Mouse (Mus musculus) cerebellum, adult 18-20 months (tissue): ENCODE results near the gene Bsn.

ENCODE experiments used
- DNase-seq, 2 experiments: peaks; one replicate each; pipeline ENCODE4 v3.0.0; 2021

The Bsn gene

GRCm38 (mm10) chr9:108052885-108053664 lies 137.1 kb downstream of the Bsn start, which contains the start of gene Amigo3:
TSS of gene Amigo3 (plus strand) at chr9:108053159.
- DNase-seq: peak; percentile 94 to 95

DNA sequence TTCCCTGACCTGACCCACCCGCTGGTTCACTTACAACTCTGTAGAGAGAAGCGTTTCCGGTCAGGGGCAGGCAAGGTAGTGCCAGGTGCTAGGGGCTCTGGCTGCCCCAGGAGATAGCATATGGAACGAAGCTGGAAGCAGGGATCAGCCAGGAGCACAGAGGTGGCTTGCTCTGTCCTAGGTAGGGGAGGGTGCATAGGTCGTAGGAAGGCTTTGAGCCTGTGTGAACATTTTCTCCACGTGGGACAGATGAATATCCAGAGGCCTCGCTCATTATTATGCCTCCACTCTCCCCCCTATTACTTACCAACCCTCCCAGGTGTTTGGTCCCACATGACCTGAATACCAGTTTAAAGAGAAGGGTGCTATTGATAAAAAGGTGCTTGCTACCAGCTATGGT lies 137.8 kb downstream of the Bsn start:
- peak in 1 of 2 experiments; percentile 9 for DNase-seq

- DNase-seq: peak in 1 of 2 experiments; percentile 15
Measured at GRCm38 (mm10) chr9:108051931-108052220, 138.3 kb downstream of the Bsn start.

DNA sequence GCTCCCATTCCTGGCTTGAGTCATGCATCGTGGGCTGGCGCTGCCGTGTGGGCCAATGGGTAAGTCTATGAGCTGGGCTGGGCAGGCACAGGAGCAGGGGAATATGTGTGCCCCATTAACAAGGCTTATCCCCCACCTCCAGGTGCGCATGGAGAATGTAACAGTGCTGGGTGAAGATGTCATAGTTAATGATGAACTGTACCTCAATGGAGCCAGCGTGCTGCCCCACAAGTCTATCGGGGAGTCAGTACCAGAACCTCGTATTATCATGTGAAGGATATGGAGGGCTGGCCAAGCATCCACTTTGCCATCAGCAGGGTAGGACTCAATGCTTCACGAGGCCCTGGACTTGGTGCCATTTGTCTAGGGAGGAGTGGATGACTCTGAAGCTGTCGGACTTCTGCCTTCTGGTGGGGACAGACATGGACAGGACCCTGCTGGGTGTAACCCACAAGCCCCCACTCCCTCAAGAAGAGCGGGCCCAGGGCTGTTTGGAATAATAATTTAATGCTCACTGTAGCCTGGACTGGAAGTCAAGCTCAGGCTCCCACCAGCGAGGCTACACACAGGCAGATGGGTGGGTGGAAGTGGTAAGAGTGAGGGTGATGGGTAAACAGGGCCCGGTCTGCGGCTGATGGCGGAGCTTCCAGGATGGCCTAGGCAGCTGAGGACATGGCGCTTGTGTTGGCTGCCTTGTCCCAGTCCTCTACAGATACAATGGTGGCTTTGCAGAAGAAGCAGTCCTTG lies 138.8 kb downstream of the Bsn start:
- peak in 1 of 2 experiments; percentile 13 for DNase-seq

DNA sequence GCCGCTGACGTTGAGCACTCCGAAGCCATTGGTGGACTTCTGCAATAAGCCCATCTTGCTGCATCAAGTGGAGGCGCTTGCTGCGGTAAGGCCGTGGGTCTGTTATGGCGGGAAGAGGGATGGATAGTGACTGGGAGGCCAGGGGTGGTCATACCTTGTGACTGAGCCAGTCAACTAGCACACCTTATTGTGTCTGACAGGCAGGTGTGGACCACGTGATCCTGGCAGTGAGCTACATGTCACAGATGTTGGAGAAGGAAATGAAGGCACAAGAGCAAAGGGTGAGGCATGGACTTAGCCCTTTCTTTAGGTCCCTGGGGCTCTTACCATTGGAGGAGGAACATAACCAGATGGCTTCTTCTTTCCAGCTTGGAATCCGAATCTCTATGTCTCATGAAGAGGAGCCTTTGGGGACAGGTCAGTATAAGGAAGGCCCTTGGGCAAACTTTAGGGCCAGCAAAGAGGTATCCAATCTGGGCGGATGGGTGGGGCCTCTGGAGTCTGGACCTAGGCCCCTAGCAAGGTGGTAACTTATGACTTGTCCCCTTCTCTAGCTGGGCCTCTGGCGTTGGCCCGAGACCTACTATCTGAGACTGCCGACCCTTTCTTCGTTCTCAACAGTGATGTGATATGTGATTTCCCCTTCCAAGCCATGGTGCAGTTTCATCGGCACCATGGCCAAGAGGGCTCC lies 140.5 kb downstream of the Bsn start:
- DNase-seq: peak in 1 of 2 experiments; percentile 17

GRCm38 (mm10) chr9:108049016-108049455 lies 141.1 kb downstream of the Bsn start, which contains the start of gene Gmppb:
TSS of gene Gmppb (plus strand) at chr9:108049242.
- DNase-seq: peak; percentile 94 to 96

GRCm38 (mm10) chr9:108048566-108048955 lies 141.6 kb downstream of the Bsn start:
- no peak for DNase-seq

GRCm38 (mm10) chr9:108047601-108048565 lies 142.3 kb downstream of the Bsn start:
- peak in 1 of 2 experiments; percentile 10 for DNase-seq

DNA sequence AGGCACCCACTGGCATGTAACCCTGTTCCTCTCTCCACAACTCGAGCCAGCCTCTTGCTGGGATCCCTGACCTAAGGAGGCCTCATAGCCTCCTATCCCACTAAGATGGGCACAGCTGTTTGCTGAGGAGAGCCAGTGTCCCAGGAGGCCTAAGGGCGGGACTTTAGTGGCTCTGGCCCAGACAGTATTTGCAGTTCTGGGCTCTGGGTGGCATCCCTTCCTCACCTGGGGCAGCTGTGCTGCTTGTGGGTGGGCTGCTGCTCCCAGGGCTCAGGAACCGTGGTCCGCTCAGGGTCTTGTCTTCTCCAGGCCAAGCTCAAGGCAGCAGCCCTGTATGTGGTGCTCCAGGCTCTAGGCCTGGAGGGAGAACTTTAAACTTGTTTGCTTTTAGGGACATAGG lies 143.6 kb downstream of the Bsn start:
- no peak for DNase-seq
